Mouse (Mus musculus): Measurements from ENCODE around the gene Sdhaf3. TPM values are rescaled to one million over a fixed set of nuclear protein-coding genes. Genes with fewer than 3 reads are reported as not detected.

Sdhaf3 gene
- total and polyA plus RNA-seq, 3 experiments, result 6.0 to 11.6 (median 8.8) TPM

DNA sequence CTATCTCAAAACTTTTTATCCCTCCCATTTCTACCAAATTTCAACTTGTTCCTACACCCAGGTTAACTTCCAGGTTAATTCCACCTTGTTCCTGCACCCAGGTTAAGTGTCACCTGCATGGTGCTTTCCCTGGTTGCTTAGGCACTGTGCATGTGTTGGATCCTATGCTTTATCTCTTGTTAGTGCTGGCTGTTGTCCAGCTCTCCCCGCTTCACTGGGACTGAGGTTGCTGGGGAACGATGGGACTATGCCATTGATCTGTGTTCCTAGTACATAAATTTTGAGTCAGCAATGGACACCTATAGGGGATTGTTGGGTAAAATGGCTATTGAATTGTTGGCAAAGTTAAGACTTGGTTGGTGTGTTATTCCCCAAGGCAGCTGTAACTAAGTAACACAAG is 113.7 kb downstream of the Sdhaf3 start:
- in situ Hi-C loops (cut with MboI; ENCODE audit: low pct_ligation_motif_present, low pct_unique_long_range_greater_than_20kb, low sequenced_read_pairs) (no loop called here), dilution Hi-C loops (cut with MboI; ENCODE audit: extremely low pct_ligation_motif_present, extremely low pct_unique_long_range_greater_than_20kb, low sequenced_read_pairs) (no loop called here)
- no peak overlapping the region for H3K4me2 ChIP-seq (ENCODE audit: insufficient read depth, low read depth, poor library complexity, severe bottlenecking)
- H3K27me3 ChIP-seq (replicated peaks), result no peaks in the 10 kb centered on the region
- TF ChIP-seq E2F4 (IDR thresholded peaks at IDR 0.05; ENCODE audit: insufficient replicate concordance, low read depth, low read length), result no peak
- TF ChIP-seq KAT2A (IDR thresholded peaks at IDR 0.05; ENCODE audit: insufficient replicate concordance, low read length), result no peak
- no peak for TF ChIP-seq TBP (conservative IDR thresholded peaks at IDR 0.05; ENCODE audit: low read depth, low read length)
- TF ChIP-seq MAX (IDR thresholded peaks at IDR 0.05; ENCODE audit: low read length), result no peak
- TF ChIP-seq CHD1 (IDR thresholded peaks at IDR 0.05; ENCODE audit: low read depth, low read length), result no peak
- TF ChIP-seq MYC (IDR thresholded peaks at IDR 0.05; ENCODE audit: low read depth, low read length), result no peak
- no peak for TF ChIP-seq CTCF (conservative IDR thresholded peaks at IDR 0.05 in 1 of 2, IDR thresholded peaks at IDR 0.05 in 1 of 2; ENCODE audit: low read depth in 2 of 2, low read length in 2 of 2)
- TF ChIP-seq USF2 (conservative IDR thresholded peaks at IDR 0.05; ENCODE audit: low read depth, low read length), result no peak
- no peak for TF ChIP-seq SMC3 (IDR thresholded peaks at IDR 0.05; ENCODE audit: low read depth, low read length)
- TF ChIP-seq SIN3A (IDR thresholded peaks at IDR 0.05; ENCODE audit: low read length), result no peak
- no peak for TF ChIP-seq GABPA (IDR thresholded peaks at IDR 0.05; ENCODE audit: insufficient replicate concordance, low read depth, low read length)
- TF ChIP-seq NRF1 (IDR thresholded peaks at IDR 0.05; ENCODE audit: low read depth, low read length), result no peak
- no peak for TF ChIP-seq ETS1 (conservative IDR thresholded peaks at IDR 0.05; ENCODE audit: low read depth, low read length)
- no peak for TF ChIP-seq CHD2 (IDR thresholded peaks at IDR 0.05; ENCODE audit: low read length)
- TF ChIP-seq TCF12 (IDR thresholded peaks at IDR 0.05; ENCODE audit: low read depth, low read length), result no peak
- TF ChIP-seq JUN (IDR thresholded peaks at IDR 0.05; ENCODE audit: insufficient read depth, low read depth, low read length), result no peak
- no peak for TF ChIP-seq ELF1 (IDR thresholded peaks at IDR 0.05; ENCODE audit: low read depth, low read length)
- H3K9me3 ChIP-seq (replicated peaks; ENCODE audit: low read length), result no peaks in the 10 kb centered on the region
- no peak overlapping the region for H3K27ac ChIP-seq (ENCODE audit: insufficient read depth, low read depth)
- H3K9ac ChIP-seq (ENCODE audit: insufficient read depth, low read depth), result no peak overlapping the region
- H3K4me3 ChIP-seq (replicated peaks in 1 of 3; ENCODE audit: low read depth in 2 of 3, low read length in 2 of 3, poor library complexity in 1 of 3), result no peak overlapping the region
- H3K4me1 ChIP-seq (ENCODE audit: control insufficient read depth in 1 of 2, insufficient read depth in 2 of 2), result no peaks in the 10 kb centered on the region
- H3K36me3 ChIP-seq (replicated peaks in 1 of 2; ENCODE audit: control insufficient read depth in 1 of 2, insufficient read depth in 1 of 2, low read length in 1 of 2), result no peaks in the 10 kb centered on the region
- DNase-seq (ENCODE audit: extremely low read depth), result no peak
- no peaks in the 10 kb centered on the region for H3K79me2 ChIP-seq (replicated peaks; ENCODE audit: control insufficient read depth, extremely low read depth, insufficient read depth, poor library complexity, severe bottlenecking)

DNA sequence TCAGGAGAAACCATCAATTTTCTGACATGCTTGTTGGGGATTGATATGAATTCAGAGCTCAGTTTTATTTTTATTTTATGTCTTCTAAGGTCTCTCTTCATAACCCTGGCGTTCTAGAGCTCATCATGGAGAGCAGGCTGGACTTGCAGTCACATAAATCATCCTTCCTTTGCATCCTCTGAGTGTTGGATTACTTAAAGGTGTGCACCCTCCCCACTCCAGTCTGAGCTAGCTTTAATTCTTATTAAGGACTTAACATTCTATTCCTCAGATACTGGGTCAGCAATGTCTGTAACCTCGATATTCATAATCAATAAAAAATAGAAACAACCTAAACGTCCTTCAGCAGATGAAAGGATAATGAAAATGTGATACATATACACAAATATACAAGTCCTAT is 126.2 kb downstream of the Sdhaf3 start:
- Histone ChIP-seq H3K9ac (ENCODE audit: insufficient read depth, low read depth) (no peak overlapping the region), H3K4me1 (ENCODE audit: control insufficient read depth in 1 of 2, insufficient read depth in 2 of 2) (no peaks in the 10 kb centered on the region), H3K27me3 (replicated peaks) (no peaks in the 10 kb centered on the region), H3K27ac (ENCODE audit: insufficient read depth, low read depth) (no peak overlapping the region), H3K9me3 (replicated peaks; ENCODE audit: low read length) (no peaks in the 10 kb centered on the region), H3K79me2 (replicated peaks; ENCODE audit: control insufficient read depth, extremely low read depth, insufficient read depth, poor library complexity, severe bottlenecking) (no peaks in the 10 kb centered on the region), H3K4me2 (ENCODE audit: insufficient read depth, low read depth, poor library complexity, severe bottlenecking) (no peak overlapping the region), H3K36me3 (replicated peaks in 1 of 2; ENCODE audit: control insufficient read depth in 1 of 2, insufficient read depth in 1 of 2, low read length in 1 of 2) (no peaks in the 10 kb centered on the region), H3K4me3 (replicated peaks in 1 of 3; ENCODE audit: low read depth in 2 of 3, low read length in 2 of 3, poor library complexity in 1 of 3) (no peak overlapping the region)
- DNase-seq (ENCODE audit: extremely low read depth), result no peak
- TF ChIP-seq BHLHE40 (IDR thresholded peaks at IDR 0.05; ENCODE audit: low read depth, low read length) (no peak), USF1 (IDR thresholded peaks at IDR 0.05; ENCODE audit: low read depth, low read length) (no peak), UBTF (IDR thresholded peaks at IDR 0.05; ENCODE audit: low read depth, low read length) (no peak), PAX5 (IDR thresholded peaks at IDR 0.05; ENCODE audit: low read length) (no peak), MYC (IDR thresholded peaks at IDR 0.05; ENCODE audit: low read depth, low read length) (no peak), IRF4 (IDR thresholded peaks at IDR 0.05; ENCODE audit: low read depth, low read length) (no peak), ELF1 (IDR thresholded peaks at IDR 0.05; ENCODE audit: low read depth, low read length) (no peak), MAZ (IDR thresholded peaks at IDR 0.05; ENCODE audit: low read depth, low read length) (no peak), GABPA (IDR thresholded peaks at IDR 0.05; ENCODE audit: insufficient replicate concordance, low read depth, low read length) (no peak), E2F4 (IDR thresholded peaks at IDR 0.05; ENCODE audit: insufficient replicate concordance, low read depth, low read length) (no peak), EP300 (IDR thresholded peaks at IDR 0.05; ENCODE audit: low read length) (no peak), MXI1 (IDR thresholded peaks at IDR 0.05; ENCODE audit: low read depth, low read length) (no peak), RAD21 (IDR thresholded peaks at IDR 0.05; ENCODE audit: low read depth, low read length) (no peak), ZKSCAN1 (IDR thresholded peaks at IDR 0.05; ENCODE audit: borderline replicate concordance, low read depth, low read length) (no peak), MEF2A (IDR thresholded peaks at IDR 0.05; ENCODE audit: borderline replicate concordance, low read depth, low read length) (no peak), ZMIZ1 (IDR thresholded peaks at IDR 0.05; ENCODE audit: low read depth, low read length) (no peak), CHD1 (IDR thresholded peaks at IDR 0.05; ENCODE audit: low read depth, low read length) (no peak), KAT2A (IDR thresholded peaks at IDR 0.05; ENCODE audit: insufficient replicate concordance, low read length) (no peak)
- in situ Hi-C loops (cut with MboI; ENCODE audit: low pct_ligation_motif_present, low pct_unique_long_range_greater_than_20kb, low sequenced_read_pairs), result no loop called here
- dilution Hi-C loops (cut with MboI; ENCODE audit: extremely low pct_ligation_motif_present, extremely low pct_unique_long_range_greater_than_20kb, low sequenced_read_pairs), result no loop called here

All from CH12.LX (cell line).